Mouse (Mus musculus) neural tube, embryonic 14.5 days (tissue): ENCODE data around the gene Dtx1. TPM values are rescaled to one million over a fixed set of nuclear protein-coding genes. Genes with fewer than 3 reads are reported as not detected.

Source experiments
- ATAC-seq: fragments of 200-750 bp; cut with Nextera tagmentation; 2 replicates; pipeline ENCODE4 v1.8.0; 2017; ENCODE audit warnings: low read depth, mild to moderate bottlenecking, moderate TSS enrichment, moderate library complexity
- H3K27ac ChIP-seq: fragments of 300-500 bp; sonication (generic); 2 replicates; pipeline ENCODE4 v1.5.1; 2014; ENCODE audit warnings: low read depth, mild to moderate bottlenecking, control low read depth, low read length, moderate library complexity, mixed read lengths
- H3K27me3 ChIP-seq: fragments of 300-500 bp; sonication (generic); 2 replicates; pipeline ENCODE4 v1.6.1; 2014; ENCODE audit warnings: low read length; ENCODE audit not compliant: control insufficient read depth, insufficient read depth
- H3K36me3 ChIP-seq: fragments of 300-500 bp; sonication (generic); 2 replicates; pipeline ENCODE4 v1.6.1; 2014; ENCODE audit warnings: low read length, mixed read lengths; ENCODE audit not compliant: control insufficient read depth, insufficient read depth
- H3K4me1 ChIP-seq: fragments of 300-500 bp; sonication (generic); 2 replicates; pipeline ENCODE4 v1.6.1; 2014; ENCODE audit warnings: low read length; ENCODE audit not compliant: control insufficient read depth, insufficient read depth
- H3K4me2 ChIP-seq: fragments of 300-500 bp; sonication (generic); 2 replicates; pipeline ENCODE4 v1.6.1; 2014; ENCODE audit warnings: mild to moderate bottlenecking, low read depth, low read length, control low read depth
- H3K4me3 ChIP-seq: fragments of 300-500 bp; sonication (generic); 2 replicates; pipeline ENCODE4 v1.5.1; 2014; ENCODE audit warnings: low read depth, low read length, control low read depth, mixed read lengths
- H3K9ac ChIP-seq: fragments of 300-500 bp; sonication (generic); replicated peaks from 2 replicates; pipeline ENCODE4 v1.6.1; 2014; ENCODE audit warnings: low read depth, mild to moderate bottlenecking, control low read depth, low read length, mixed read lengths
- H3K9me3 ChIP-seq: fragments of 300-500 bp; sonication (generic); 2 replicates; pipeline ENCODE4 v1.6.1; 2016; ENCODE audit warnings: low read length; ENCODE audit not compliant: control insufficient read depth
- WGBS: fragments of 180-500 bp; shearing (Covaris S2); extraction: QIAGEN DNeasy Blood & Tissue Kit; methylation state at CpG from one replicate; pipeline ENCODE4 v1.1.7; 2014; 5-methylcytosine and 5-hydroxymethylcytosine counted together
- polyA plus RNA-seq: library from polyadenylated mRNA; unstranded; fragments of >200 nt; fragmentation: Nextera tagmentation; extraction: Ambion mirVana; gene quantifications from 2 replicates; pipeline ENCODE4 v1.2.1, GENCODE M21; 2014

The Dtx1 gene
- polyA plus RNA-seq, 1 experiment from 2014 or later, result 50.7 TPM

- Histone ChIP-seq H3K36me3 (no peaks in the 10 kb centered on the region), H3K9me3 (no peaks in the 10 kb centered on the region), H3K27me3 (no peaks in the 10 kb centered on the region), H3K9ac (no peak overlapping the region), H3K4me3 (no peak overlapping the region), H3K4me2 (no peak overlapping the region), H3K27ac (no peak overlapping the region), H3K4me1 (peaks cover 2% of the 10 kb centered on the region; the same call in 1 of the 2 replicates)
- ATAC-seq, result no peak
- WGBS, result 28% methylated on average over 21 of the region's 21 CpGs
Observed at GRCm38 (mm10) chr5:120674229-120675145, 37.2 kb downstream of the Dtx1 start.

- Histone ChIP-seq H3K4me3 (no peak overlapping the region), H3K36me3 (no peaks in the 10 kb centered on the region), H3K4me1 (no peaks in the 10 kb centered on the region), H3K4me2 (no peak overlapping the region), H3K27me3 (no peaks in the 10 kb centered on the region), H3K9ac (no peak overlapping the region), H3K9me3 (no peaks in the 10 kb centered on the region), H3K27ac (no peak overlapping the region)
- no peak for ATAC-seq
- 15% methylated on average over 12 of the region's 12 CpGs for WGBS
Observed at GRCm38 (mm10) chr5:120673626-120674025, 38.1 kb downstream of the Dtx1 start.

DNA sequence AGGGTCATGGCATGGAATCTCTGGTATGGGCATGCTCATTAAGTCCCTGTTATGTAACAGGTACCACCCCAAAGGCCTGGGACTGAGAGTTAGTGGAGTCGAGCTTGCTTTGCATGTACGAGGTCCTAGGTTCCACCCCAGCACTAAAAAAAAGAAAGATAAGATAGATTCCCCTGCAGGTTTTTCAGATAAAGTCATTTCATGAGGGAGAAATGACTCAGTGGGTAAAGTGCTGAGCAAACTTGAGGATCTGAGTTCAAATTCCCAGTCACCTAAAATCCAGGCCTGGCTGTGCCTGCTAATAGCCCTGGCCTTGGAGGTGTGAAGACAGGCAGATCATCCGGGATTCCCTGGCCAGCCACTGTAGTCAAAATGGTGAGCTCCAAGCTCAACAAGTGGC, 39.9 kb downstream of the Dtx1 start:
- no peaks in the 10 kb centered on the region for H3K36me3 ChIP-seq
- H3K4me2 ChIP-seq, result no peak overlapping the region
- H3K9ac ChIP-seq, result no peak overlapping the region
- 86% methylated on average over 3 of the region's 3 CpGs for WGBS
- ATAC-seq, result no peak
- H3K4me1 ChIP-seq, result no peaks in the 10 kb centered on the region
- H3K4me3 ChIP-seq, result no peak overlapping the region
- H3K27me3 ChIP-seq, result no peaks in the 10 kb centered on the region
- no peak overlapping the region for H3K27ac ChIP-seq
- H3K9me3 ChIP-seq, result no peaks in the 10 kb centered on the region

DNA sequence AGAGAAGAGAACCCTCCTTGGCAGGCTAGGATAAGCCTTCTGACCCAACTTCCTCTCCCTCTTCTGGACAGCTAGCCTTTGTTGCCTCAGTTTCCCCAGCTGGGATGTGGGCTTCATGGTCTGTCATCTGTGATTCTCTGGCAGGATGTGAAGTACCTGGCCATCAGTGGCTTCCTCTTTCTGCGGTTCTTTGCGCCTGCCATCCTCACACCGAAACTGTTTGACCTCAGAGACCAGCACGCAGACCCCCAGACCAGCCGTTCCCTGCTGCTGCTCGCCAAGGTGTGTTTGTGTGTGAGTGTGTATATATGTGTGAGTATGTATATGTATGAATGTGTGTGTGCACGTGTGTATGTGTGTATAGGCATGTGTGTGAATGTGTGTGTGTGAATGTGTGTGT, 41.6 kb downstream of the Dtx1 start:
- no peak for ATAC-seq
- Histone ChIP-seq H3K9me3 (no peaks in the 10 kb centered on the region), H3K9ac (no peak overlapping the region), H3K27me3 (no peaks in the 10 kb centered on the region), H3K36me3 (no peaks in the 10 kb centered on the region), H3K4me2 (no peak overlapping the region), H3K27ac (no peak overlapping the region), H3K4me3 (no peak overlapping the region), H3K4me1 (no peaks in the 10 kb centered on the region)
- 91% methylated on average over 7 of the region's 7 CpGs for WGBS

GRCm38 (mm10) chr5:120668761-120669160, 43.0 kb downstream of the Dtx1 start:
- Histone ChIP-seq H3K27me3 (no peaks in the 10 kb centered on the region), H3K4me2 (no peak overlapping the region), H3K27ac (no peak overlapping the region), H3K9ac (no peak overlapping the region), H3K4me3 (no peak overlapping the region), H3K9me3 (no peaks in the 10 kb centered on the region), H3K4me1 (no peaks in the 10 kb centered on the region), H3K36me3 (no peaks in the 10 kb centered on the region)
- WGBS, result 75% methylated on average over 7 of the region's 7 CpGs
- no peak for ATAC-seq

- no peak for ATAC-seq
Observed at GRCm38 (mm10) chr5:120664888-120665287, 46.8 kb downstream of the Dtx1 start.

GRCm38 (mm10) chr5:120660816-120661215, 50.9 kb downstream of the Dtx1 start:
- Histone ChIP-seq H3K4me1 (no peaks in the 10 kb centered on the region), H3K9me3 (no peaks in the 10 kb centered on the region), H3K4me3 (no peak overlapping the region), H3K27me3 (no peaks in the 10 kb centered on the region), H3K4me2 (no peak overlapping the region), H3K27ac (no peak overlapping the region), H3K9ac (no peak overlapping the region), H3K36me3 (no peaks in the 10 kb centered on the region)
- WGBS, result 32% methylated on average over 5 of the region's 5 CpGs
- ATAC-seq, result no peak

More at GRCm38 (mm10) chr5:120664888-120665287, 46.8 kb downstream of the Dtx1 start:
- Histone ChIP-seq H3K4me3 (no peak overlapping the region), H3K4me2 (no peak overlapping the region), H3K4me1 (no peaks in the 10 kb centered on the region), H3K9me3 (no peaks in the 10 kb centered on the region), H3K9ac (no peak overlapping the region), H3K27ac (no peak overlapping the region), H3K36me3 (no peaks in the 10 kb centered on the region), H3K27me3 (no peaks in the 10 kb centered on the region)
- WGBS, result 55% methylated on average over 2 of the region's 2 CpGs

DNA sequence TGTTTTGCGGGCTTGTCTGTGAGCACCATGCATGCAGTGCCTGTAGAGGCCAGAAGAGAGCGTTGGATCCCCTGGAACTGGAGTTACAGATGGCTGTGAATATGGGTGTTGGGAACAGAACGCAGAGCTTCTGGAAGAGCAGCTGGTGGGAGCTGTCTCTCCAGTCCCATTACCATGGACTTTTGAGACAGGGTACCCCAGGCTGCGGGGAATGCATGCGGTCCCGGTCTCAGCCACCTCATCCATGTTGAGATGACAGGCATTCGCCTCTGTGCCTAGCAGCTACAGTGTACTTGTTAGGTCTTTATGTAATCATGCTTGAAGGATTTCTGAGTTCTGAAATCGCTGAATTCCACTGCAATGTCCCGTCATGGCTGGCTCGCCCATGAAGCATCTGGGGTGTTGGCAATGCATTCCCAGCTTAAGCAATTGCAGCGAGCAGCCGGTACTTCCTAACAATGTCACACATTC, 55.4 kb downstream of the Dtx1 start:
- Histone ChIP-seq H3K4me3 (no peak overlapping the region), H3K4me1 (no peaks in the 10 kb centered on the region), H3K9ac (no peak overlapping the region), H3K27ac (no peak overlapping the region), H3K4me2 (no peak overlapping the region), H3K9me3 (no peaks in the 10 kb centered on the region), H3K36me3 (no peaks in the 10 kb centered on the region), H3K27me3 (no peaks in the 10 kb centered on the region)
- no peak for ATAC-seq
- 90% methylated on average over 12 of the region's 12 CpGs for WGBS

- H3K9me3 ChIP-seq, result no peaks in the 10 kb centered on the region
- no peak for ATAC-seq
- H3K4me2 ChIP-seq, result no peak overlapping the region
- no peak overlapping the region for H3K4me3 ChIP-seq
- H3K9ac ChIP-seq, result no peak overlapping the region
- WGBS, result 95% methylated on average over 2 of the region's 2 CpGs
- peaks cover 3% of the 10 kb centered on the region; the same call in 1 of the 2 replicates for H3K4me1 ChIP-seq
- H3K27me3 ChIP-seq, result peaks cover 19% of the 10 kb centered on the region
- no peak overlapping the region for H3K27ac ChIP-seq
- H3K36me3 ChIP-seq, result no peaks in the 10 kb centered on the region
Observed at GRCm38 (mm10) chr5:120653873-120654272, 57.9 kb downstream of the Dtx1 start.
